Mouse (Mus musculus) CD4-positive, CD25-positive, alpha-beta regulatory T cell, adult 2 months (primary cell): ENCODE results near the gene Hdac10.

Experiments
- DNase-seq: peaks from one replicate; pipeline ENCODE4 v3.0.0-alpha.2; 2012; ENCODE audit warnings: low read depth, low spot score

Gene Hdac10

GRCm38 (mm10) chr15:89148496-89149270 lies 20.2 kb upstream of the Hdac10 start:
- peak; percentile 25 for DNase-seq

GRCm38 (mm10) chr15:89147895-89148294 lies 19.4 kb upstream of the Hdac10 start:
- DNase-seq = peak; percentile 33

GRCm38 (mm10) chr15:89147456-89147855 lies 19.0 kb upstream of the Hdac10 start:
- DNase-seq = peak; percentile 41

GRCm38 (mm10) chr15:89147024-89147423 lies 18.5 kb upstream of the Hdac10 start:
- DNase-seq = peak; percentile 90

- peak; percentile 81 for DNase-seq
These were observed 18.0 kb upstream of the Hdac10 start for GRCm38 (mm10) chr15:89146537-89146936.

GRCm38 (mm10) chr15:89145813-89146350 lies 17.4 kb upstream of the Hdac10 start:
- DNase-seq = no peak

- no peak for DNase-seq
These were observed 16.5 kb upstream of the Hdac10 start for GRCm38 (mm10) chr15:89144965-89145364.

GRCm38 (mm10) chr15:89143134-89143533 lies 14.6 kb upstream of the Hdac10 start:
- no peak for DNase-seq

GRCm38 (mm10) chr15:89141905-89142304 lies 13.4 kb upstream of the Hdac10 start:
- no peak for DNase-seq

GRCm38 (mm10) chr15:89141443-89141842 lies 12.9 kb upstream of the Hdac10 start:
- DNase-seq = peak; percentile 32

GRCm38 (mm10) chr15:89140659-89141252 lies 12.3 kb upstream of the Hdac10 start, which contains the start of gene Mapk12:
Gene Mapk12, minus strand, starts transcription at chr15:89140703.
- peak; percentile 37 for DNase-seq

GRCm38 (mm10) chr15:89140048-89140658 lies 11.7 kb upstream of the Hdac10 start:
- DNase-seq = peak; percentile 46

GRCm38 (mm10) chr15:89138531-89138930 lies 10.0 kb upstream of the Hdac10 start:
- DNase-seq = no peak

GRCm38 (mm10) chr15:89138046-89138405 lies 9.5 kb upstream of the Hdac10 start:
- DNase-seq = no peak

GRCm38 (mm10) chr15:89137378-89138045 lies 9.0 kb upstream of the Hdac10 start:
- DNase-seq = no peak

GRCm38 (mm10) chr15:89136461-89137155 lies 8.1 kb upstream of the Hdac10 start:
- DNase-seq = no peak

- DNase-seq = peak; percentile 82
These were observed 2.8 kb upstream of the Hdac10 start for GRCm38 (mm10) chr15:89131316-89131715.

- no peak for DNase-seq
These were observed 1.7 kb upstream of the Hdac10 start for GRCm38 (mm10) chr15:89130245-89130644.

- no peak for DNase-seq
These were observed 1.0 kb downstream of the Hdac10 start for GRCm38 (mm10) chr15:89127364-89127940.

- no peak for DNase-seq
These were observed 1.9 kb downstream of the Hdac10 start for GRCm38 (mm10) chr15:89126622-89127021.

GRCm38 (mm10) chr15:89125351-89125750 lies 3.1 kb downstream of the Hdac10 start:
- DNase-seq = no peak
